Mouse (Mus musculus) forebrain, embryonic 11.5 days (tissue): Measurements from ENCODE around the gene Olfr1348. TPM values are rescaled to one million over a fixed set of nuclear protein-coding genes. Genes with fewer than 3 reads are reported as not detected.

Experiments used
- ATAC-seq: fragments of 200-750 bp; cut with Nextera tagmentation; replicated peaks from 2 replicates; pipeline ENCODE4 v1.8.0; 2017; ENCODE audit warnings: moderate TSS enrichment; ENCODE audit not compliant: low FRiP score
- DNase-seq: peaks from one replicate; pipeline ENCODE4 v3.0.0-alpha.2; 2017; ENCODE audit warnings: low spot score
- H3K27ac ChIP-seq: fragments of 300-500 bp; sonication (generic); 2 replicates; pipeline ENCODE4 v1.5.1; 2014; ENCODE audit warnings: low read depth, low read length
- H3K27me3 ChIP-seq: fragments of 300-500 bp; sonication (generic); 2 replicates; pipeline ENCODE4 v1.6.1; 2014; ENCODE audit warnings: mild to moderate bottlenecking, low read length, mixed read lengths; ENCODE audit not compliant: control insufficient read depth, insufficient read depth
- H3K36me3 ChIP-seq: fragments of 300-500 bp; sonication (generic); 2 replicates; pipeline ENCODE4 v1.6.1; 2014; ENCODE audit warnings: mild to moderate bottlenecking, low read length, moderate library complexity, mixed read lengths; ENCODE audit not compliant: control insufficient read depth, insufficient read depth
- H3K4me1 ChIP-seq: fragments of 300-500 bp; sonication (generic); replicated peaks from 2 replicates; pipeline ENCODE4 v1.6.1; 2014; ENCODE audit warnings: low read length, mixed read lengths; ENCODE audit not compliant: control insufficient read depth, insufficient read depth
- H3K4me2 ChIP-seq: fragments of 300-500 bp; sonication (generic); 2 replicates; pipeline ENCODE4 v1.6.1; 2014; ENCODE audit warnings: low read depth, mild to moderate bottlenecking, low read length, moderate library complexity, mixed read lengths; ENCODE audit not compliant: severe bottlenecking
- H3K4me3 ChIP-seq: fragments of 300-500 bp; sonication (generic); 2 replicates; pipeline ENCODE4 v1.5.1; 2014; ENCODE audit warnings: low read depth, low read length
- H3K9ac ChIP-seq: fragments of 300-500 bp; sonication (generic); 2 replicates; pipeline ENCODE4 v1.6.1; 2014; ENCODE audit warnings: low read length
- H3K9me3 ChIP-seq: fragments of 300-500 bp; sonication (generic); 2 replicates; pipeline ENCODE4 v1.6.1; 2016; ENCODE audit warnings: low read length, mixed read lengths; ENCODE audit not compliant: control insufficient read depth
- WGBS: fragments of 180-500 bp; shearing (Covaris S2); extraction: QIAGEN DNeasy Blood & Tissue Kit; methylation state at CpG from one replicate; pipeline ENCODE4 v1.1.7; 2014; 5-methylcytosine and 5-hydroxymethylcytosine counted together
- polyA plus RNA-seq: library from polyadenylated mRNA; unstranded; fragments of >200 nt; fragmentation: Nextera tagmentation; extraction: Ambion mirVana; gene quantifications from 2 replicates; pipeline ENCODE4 v1.2.1, GENCODE M21; 2014

Olfr1348 gene
- polyA plus RNA-seq, 1 experiment from 2014 or later: not detected

- Histone ChIP-seq H3K9me3 (no peaks in the 10 kb centered on the region; the same call in 1 of the 2 replicates), H3K9ac (no peak overlapping the region), H3K4me3 (no peak overlapping the region), H3K27ac (no peak overlapping the region), H3K4me1 (no peaks in the 10 kb centered on the region), H3K4me2 (no peak overlapping the region), H3K36me3 (no peaks in the 10 kb centered on the region), H3K27me3 (no peaks in the 10 kb centered on the region)
- DNase-seq: no peak
- no peak for ATAC-seq
- WGBS: 53% methylated on average over 3 of the region's 3 CpGs
These were observed 52.1 kb downstream of the Olfr1348 start for GRCm38 (mm10) chr7:6456399-6456798.

GRCm38 (mm10) chr7:6455868-6456267, 52.7 kb downstream of the Olfr1348 start, which contains the start of gene Olfr1336:
Olfr1336 (plus strand) TSS chr7:6456168.
- H3K27ac ChIP-seq: no peak within 1 kb of the TSS
- H3K9me3 ChIP-seq: no peaks in the 10 kb centered on the region; the same call in 1 of the 2 replicates
- ATAC-seq (no peak), DNase-seq (no peak)
- H3K36me3 ChIP-seq: no peaks in the 10 kb centered on the region
- no peak within 1 kb of the TSS for H3K4me2 ChIP-seq
- no peaks in the 10 kb centered on the region for H3K27me3 ChIP-seq
- no peak within 1 kb of the TSS for H3K4me3 ChIP-seq
- H3K4me1 ChIP-seq: no peaks in the 10 kb centered on the region
- H3K9ac ChIP-seq: no peak within 1 kb of the TSS

Other genes starting within 250 kb of the Olfr1348 start
- 10.7 and 10.9 TPM in 2 replicates for gene Zfp667, start 222.2 kb downstream of the Olfr1348 start, polyA plus RNA-seq
- gene Zfp583, start 177.5 kb downstream of the Olfr1348 start, polyA plus RNA-seq: 5.9 and 6.6 TPM in 2 replicates
- gene Gm3854, start 165.0 kb downstream of the Olfr1348 start, polyA plus RNA-seq: 3.9 and 4.1 TPM in 2 replicates
- 1.9 and 3.1 TPM in 2 replicates for gene Zfp78, start 145.5 kb downstream of the Olfr1348 start, polyA plus RNA-seq
- 12.3 and 12.8 TPM in 2 replicates for gene Zfp28, start 125.5 kb downstream of the Olfr1348 start, polyA plus RNA-seq
- gene Smim17, start 110.0 kb downstream of the Olfr1348 start, polyA plus RNA-seq: 0.55 and 0.99 TPM in 2 replicates
- not detected in 2 replicates for gene Gm20715, start 98.5 kb downstream of the Olfr1348 start, polyA plus RNA-seq
- not detected in 2 replicates for gene Olfr1344, start 70.1 kb downstream of the Olfr1348 start, polyA plus RNA-seq
- gene Olfr1336, start 52.6 kb downstream of the Olfr1348 start, polyA plus RNA-seq: not detected in 2 replicates
- not detected in 2 replicates for gene Olfr1346, start 41.6 kb downstream of the Olfr1348 start, polyA plus RNA-seq
- gene Olfr5, start 21.8 kb downstream of the Olfr1348 start, polyA plus RNA-seq: not detected in 2 replicates
- gene Olfr1347, start 9.0 kb downstream of the Olfr1348 start, polyA plus RNA-seq: not detected in 2 replicates
- gene Olfr1349, start 14.2 kb upstream of the Olfr1348 start, polyA plus RNA-seq: not detected in 2 replicates
- not detected in 2 replicates for gene Olfr1350, start 56.1 kb upstream of the Olfr1348 start, polyA plus RNA-seq
- 1.2 TPM in 2 replicates for gene Zim1, start 187.7 kb upstream of the Olfr1348 start, polyA plus RNA-seq
- gene Peg3, start 221.7 kb upstream of the Olfr1348 start, polyA plus RNA-seq: 100 and 104 TPM in 2 replicates
- 13.3 and 14.4 TPM in 2 replicates for gene Usp29, start 221.8 kb upstream of the Olfr1348 start, polyA plus RNA-seq